Mouse (Mus musculus) liver, embryonic 13.5 days (tissue): Measurements from ENCODE around the gene Rem1. TPM values are rescaled to one million over a fixed set of nuclear protein-coding genes. Genes with fewer than 3 reads are reported as not detected.
"Not testable (repeated sequence)": the region's sequence is repeated elsewhere in the genome, so short reads cannot be mapped to it uniquely, and the experiment has no call there.

ENCODE experiments used
- ATAC-seq: fragments of 200-750 bp; cut with Nextera tagmentation; 2 replicates; pipeline ENCODE4 v1.8.0; 2017; ENCODE audit warnings: low read depth, mild to moderate bottlenecking, moderate number of reproducible peaks, moderate library complexity
- DNase-seq: peaks from one replicate; pipeline ENCODE4 v3.0.0; 2022
- H3K27ac ChIP-seq: fragments of 300-500 bp; sonication (generic); 2 replicates; pipeline ENCODE4 v1.5.1; 2015; ENCODE audit warnings: moderate library complexity, mild to moderate bottlenecking, inconsistent platforms
- H3K27me3 ChIP-seq: fragments of 300-500 bp; sonication (generic); 2 replicates; pipeline ENCODE4 v1.6.1; 2015; ENCODE audit warnings: mild to moderate bottlenecking, inconsistent platforms
- H3K36me3 ChIP-seq: fragments of 300-500 bp; sonication (generic); 2 replicates; pipeline ENCODE4 v1.6.1; 2015; ENCODE audit warnings: mild to moderate bottlenecking, inconsistent platforms
- H3K4me1 ChIP-seq: fragments of 300-500 bp; sonication (generic); replicated peaks from 2 replicates; pipeline ENCODE4 v1.6.1; 2015; ENCODE audit warnings: inconsistent platforms
- H3K4me2 ChIP-seq: fragments of 300-500 bp; sonication (generic); 2 replicates; pipeline ENCODE4 v1.6.1; 2015; ENCODE audit warnings: inconsistent platforms, mild to moderate bottlenecking, moderate library complexity
- H3K4me3 ChIP-seq: fragments of 300-500 bp; sonication (generic); replicated peaks from 2 replicates; pipeline ENCODE4 v1.5.1; 2015; ENCODE audit warnings: mild to moderate bottlenecking, inconsistent platforms
- H3K9ac ChIP-seq: fragments of 300-500 bp; sonication (generic); 2 replicates; pipeline ENCODE4 v1.6.1; 2015; ENCODE audit warnings: mild to moderate bottlenecking, inconsistent platforms
- H3K9me3 ChIP-seq: fragments of 300-500 bp; sonication (generic); replicated peaks from 2 replicates; pipeline ENCODE4 v1.6.1; 2016; ENCODE audit warnings: inconsistent platforms
- WGBS: fragments of 180-500 bp; shearing (Covaris S2); methylation state at CpG from one replicate; pipeline ENCODE4 v1.1.7; 2015; ENCODE audit not compliant: insufficient replicate concordance; 5-methylcytosine and 5-hydroxymethylcytosine counted together
- polyA plus RNA-seq: library from polyadenylated mRNA; unstranded; fragments of >200 nt; fragmentation: Nextera tagmentation; extraction: Ambion mirVana; gene quantifications from 2 replicates; pipeline ENCODE4 v1.2.1, GENCODE M21; 2015

The Rem1 gene
- polyA plus RNA-seq, 1 experiment from 2014 or later: 0.89 TPM

DNA sequence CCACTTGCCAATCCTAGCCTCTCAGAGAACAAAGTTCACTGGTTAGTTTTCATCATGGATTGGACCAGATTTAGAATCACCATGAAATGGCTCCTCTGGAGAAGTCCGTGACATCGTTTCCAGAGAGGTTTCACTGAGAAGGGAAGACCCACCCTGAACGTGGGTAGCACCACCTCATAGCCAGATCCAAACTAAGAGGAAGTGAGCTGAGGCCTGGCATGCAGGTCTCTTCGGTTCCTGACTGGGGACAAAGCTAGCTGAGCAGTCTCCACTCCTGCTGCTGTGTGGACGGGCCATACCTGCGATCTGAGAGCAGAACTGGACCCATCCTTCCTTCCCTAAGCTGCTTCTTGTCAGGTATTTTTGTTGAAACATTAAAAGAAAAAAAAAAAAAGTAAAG lies 34.4 kb downstream of the Rem1 start:
- ATAC-seq (no peak), DNase-seq (no peak)
- WGBS: 53% methylated on average over 6 of the region's 6 CpGs
- H3K9ac ChIP-seq: no peak overlapping the region
- H3K9me3 ChIP-seq: no peaks in the 10 kb centered on the region
- no peaks in the 10 kb centered on the region for H3K27me3 ChIP-seq
- no peak overlapping the region for H3K27ac ChIP-seq
- H3K4me2 ChIP-seq: no peak overlapping the region
- H3K4me3 ChIP-seq: no peak overlapping the region
- no peaks in the 10 kb centered on the region for H3K4me1 ChIP-seq
- no peaks in the 10 kb centered on the region for H3K36me3 ChIP-seq

DNA sequence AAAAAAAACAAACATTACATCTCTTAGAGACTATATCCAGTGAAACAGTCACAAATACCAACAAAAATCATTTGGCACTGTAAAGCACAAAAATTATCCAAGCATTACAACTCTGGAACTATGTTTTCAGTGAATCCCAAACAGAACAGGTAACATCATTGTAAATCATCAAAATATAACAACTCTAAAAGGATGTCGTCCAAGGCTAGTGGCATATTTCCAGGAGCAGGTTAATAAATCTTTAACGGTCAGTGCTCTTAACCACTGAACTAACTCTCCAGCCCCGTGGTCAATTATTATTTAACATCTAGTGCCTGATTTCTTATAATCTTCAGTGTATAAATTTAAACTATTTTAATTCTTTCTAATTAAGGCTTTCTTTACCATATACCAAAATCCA lies 39.4 kb downstream of the Rem1 start:
- not testable (repeated sequence) for DNase-seq, H3K9me3 ChIP-seq, H3K27me3 ChIP-seq, H3K4me3 ChIP-seq, H3K9ac ChIP-seq, H3K4me2 ChIP-seq, H3K27ac ChIP-seq, H3K36me3 ChIP-seq, ATAC-seq
- H3K4me1 ChIP-seq: peaks cover 19% of the 10 kb centered on the region
- 56% methylated on average over 3 of the region's 3 CpGs for WGBS

DNA sequence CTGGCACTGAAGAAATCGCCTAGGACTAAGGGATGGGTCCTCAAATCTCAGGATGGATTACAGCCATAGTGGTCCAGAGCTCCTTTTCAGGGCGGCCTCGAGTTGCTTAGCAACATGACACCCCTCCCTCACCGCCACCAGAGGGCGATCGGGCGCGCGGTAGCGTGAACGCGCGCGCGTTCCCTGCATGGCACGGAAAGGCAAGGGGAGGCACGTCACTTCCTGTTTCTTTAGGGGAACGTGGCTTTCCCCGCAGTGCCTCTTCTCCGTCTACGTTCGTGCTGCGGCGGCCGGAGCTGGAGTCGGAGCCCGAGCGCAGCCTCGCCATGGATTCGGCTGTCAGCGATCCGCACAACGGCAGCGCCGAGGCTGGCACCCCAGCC lies 42.5 kb downstream of the Rem1 start, which contains the start of gene H13:
Gene H13, plus strand, starts transcription at position 206 of the 383 bp plus-strand sequence.
- Histone ChIP-seq H3K9ac (peak within 1 kb of the TSS; percentile 84), H3K9me3 (no peaks in the 10 kb centered on the region), H3K27me3 (no peaks in the 10 kb centered on the region), H3K27ac (peak within 1 kb of the TSS; percentile 72), H3K4me1 (peaks cover 45% of the 10 kb centered on the region), H3K4me3 (peak within 1 kb of the TSS; percentile 81), H3K36me3 (peaks cover 20% of the 10 kb centered on the region), H3K4me2 (peak within 1 kb of the TSS; percentile 98)
- peak; percentile 76 for ATAC-seq
- 0% methylated on average over 35 of the region's 35 CpGs for WGBS
- peak; percentile 77 for DNase-seq

DNA sequence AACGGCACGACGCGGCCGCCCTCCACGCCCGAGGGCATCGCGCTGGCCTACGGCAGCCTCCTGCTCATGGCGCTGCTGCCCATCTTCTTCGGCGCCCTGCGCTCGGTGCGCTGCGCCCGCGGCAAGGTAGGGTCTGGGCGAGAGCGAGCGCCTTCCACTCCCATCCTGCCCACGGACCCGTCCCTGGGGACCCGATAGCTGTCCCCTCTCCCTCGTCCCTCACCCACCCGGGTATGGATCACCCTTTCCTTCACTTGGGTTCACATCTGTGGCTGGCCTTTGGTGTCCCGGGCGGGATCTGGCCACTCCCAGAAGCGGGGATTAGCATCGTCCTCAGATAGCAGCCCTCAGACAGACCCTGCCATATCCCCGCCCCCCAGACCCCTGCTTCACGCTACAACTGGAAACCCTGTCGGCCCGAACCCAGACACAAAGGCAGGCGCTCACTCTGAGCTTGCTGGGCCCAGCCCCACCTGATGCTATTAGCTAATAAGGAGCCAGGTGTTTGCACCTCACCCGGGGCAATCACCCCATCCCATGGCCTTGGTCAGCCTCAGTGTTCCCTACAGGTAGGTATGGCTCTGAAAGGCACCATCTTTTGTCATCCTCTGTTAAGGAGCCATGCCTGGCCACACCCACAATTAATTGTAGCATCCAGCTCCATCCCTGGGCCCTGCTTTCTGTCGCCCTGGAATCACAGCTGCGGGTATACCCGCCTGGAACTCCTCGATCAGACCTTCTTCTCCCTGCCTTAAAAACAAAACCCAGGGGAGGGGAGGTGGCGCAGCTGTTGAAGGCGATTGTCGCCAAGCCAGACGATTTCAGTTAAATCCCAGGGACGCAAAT lies 43.1 kb downstream of the Rem1 start:
- H3K9me3 ChIP-seq: no peaks in the 10 kb centered on the region
- DNase-seq (peak; percentile 20), ATAC-seq (peak; percentile 73)
- H3K4me3 ChIP-seq: peak overlapping the region; percentile 81
- peak overlapping the region; percentile 98 for H3K4me2 ChIP-seq
- peaks cover 24% of the 10 kb centered on the region for H3K36me3 ChIP-seq
- H3K27me3 ChIP-seq: no peaks in the 10 kb centered on the region
- H3K27ac ChIP-seq: peak overlapping the region; percentile 72
- WGBS: under 1% methylated on average over 46 of the region's 46 CpGs
- peaks cover 46% of the 10 kb centered on the region for H3K4me1 ChIP-seq
- peak overlapping the region; percentile 84 for H3K9ac ChIP-seq

DNA sequence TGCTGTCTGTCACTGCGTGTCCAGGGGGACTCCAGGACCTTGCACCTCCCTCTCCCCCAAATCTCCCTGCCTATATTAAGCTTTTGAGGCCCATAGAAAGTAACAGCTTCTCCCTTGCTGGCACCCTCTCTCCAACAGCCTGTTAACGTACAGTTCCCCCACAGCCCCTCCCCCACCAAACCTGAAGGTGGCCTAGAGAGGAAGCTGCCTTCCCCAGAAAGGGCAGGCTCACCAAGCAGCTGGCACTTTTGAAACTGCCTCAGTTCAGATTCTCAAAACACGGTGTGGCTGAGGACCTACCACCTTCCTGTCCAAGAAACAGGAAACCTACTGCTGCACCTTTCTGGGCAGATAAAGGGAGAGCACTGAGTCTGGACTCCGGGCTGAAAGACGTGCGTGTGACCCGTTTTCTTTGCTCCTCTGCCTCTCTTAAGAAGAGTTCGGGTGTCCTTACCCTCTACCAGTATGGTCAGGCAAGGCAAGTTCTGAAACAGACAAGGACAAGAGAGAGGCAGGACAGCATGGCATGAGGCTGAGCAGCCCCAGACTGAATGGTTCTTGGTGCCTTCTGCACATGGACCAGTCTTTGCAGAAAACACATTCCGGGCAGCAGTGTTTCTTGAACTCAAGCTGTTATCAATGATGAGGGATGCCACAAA lies 44.4 kb downstream of the Rem1 start:
- Histone ChIP-seq H3K27me3 (no peaks in the 10 kb centered on the region), H3K36me3 (peaks cover 36% of the 10 kb centered on the region), H3K4me2 (peak overlapping the region; percentile 98), H3K27ac (peak overlapping the region; percentile 72), H3K4me1 (peaks cover 50% of the 10 kb centered on the region), H3K4me3 (peak overlapping the region; percentile 81), H3K9ac (peak overlapping the region; percentile 84), H3K9me3 (no peaks in the 10 kb centered on the region)
- DNase-seq: no peak
- ATAC-seq: peak; percentile 5; the same call in 1 of the 2 replicates
- WGBS: 11% methylated on average over 9 of the region's 9 CpGs

DNA sequence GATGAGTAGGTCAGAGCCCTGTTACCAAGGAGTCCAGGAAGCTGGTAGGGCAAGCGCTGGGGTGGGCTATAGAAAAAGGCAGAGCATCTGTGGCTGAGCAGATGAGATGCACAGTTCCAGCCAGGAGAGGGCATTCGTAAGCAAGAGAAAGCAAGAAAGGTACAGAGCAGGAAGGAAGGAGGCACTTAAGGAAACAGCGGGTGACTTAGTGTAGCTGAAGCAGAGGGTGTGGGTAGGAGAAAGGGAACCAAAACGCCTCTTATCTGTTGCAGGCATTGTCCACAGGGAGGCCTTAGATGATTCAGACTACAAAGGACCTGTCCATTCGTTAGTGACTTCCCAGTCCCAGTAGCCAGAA lies 44.9 kb downstream of the Rem1 start:
- H3K36me3 ChIP-seq: peaks cover 42% of the 10 kb centered on the region
- H3K4me1 ChIP-seq: peaks cover 50% of the 10 kb centered on the region
- H3K4me3 ChIP-seq: peak overlapping the region; percentile 81
- no peaks in the 10 kb centered on the region for H3K27me3 ChIP-seq
- H3K27ac ChIP-seq: peak overlapping the region; percentile 72
- peak overlapping the region; percentile 84 for H3K9ac ChIP-seq
- no peaks in the 10 kb centered on the region for H3K9me3 ChIP-seq
- WGBS: 11% methylated on average over 5 of the region's 5 CpGs
- DNase-seq (no peak), ATAC-seq (peak; percentile 37; the same call in 1 of the 2 replicates)
- H3K4me2 ChIP-seq: peak overlapping the region; percentile 98

DNA sequence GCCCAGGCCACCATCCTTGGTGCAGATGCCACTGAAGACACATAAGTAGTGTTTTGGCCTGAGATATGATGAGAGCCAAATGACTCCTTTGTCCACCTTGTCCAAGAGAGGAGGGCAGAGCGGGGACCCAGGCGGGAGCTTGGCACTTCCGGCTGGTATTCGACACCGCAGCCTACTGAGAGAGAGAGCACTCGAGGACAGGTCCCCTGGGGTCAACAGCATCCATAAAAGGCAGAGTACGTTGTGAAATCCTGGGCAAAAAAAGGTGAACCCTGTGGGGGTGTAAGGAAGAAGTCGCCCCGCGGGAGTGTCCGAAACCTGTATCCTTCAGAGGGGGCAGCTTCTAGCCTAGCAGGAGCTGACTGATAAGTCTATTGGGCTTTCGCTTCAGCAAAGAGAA lies 45.4 kb downstream of the Rem1 start:
- Histone ChIP-seq H3K27me3 (no peaks in the 10 kb centered on the region), H3K9me3 (no peaks in the 10 kb centered on the region), H3K27ac (peak overlapping the region; percentile 72), H3K4me3 (peak overlapping the region; percentile 81; the same call in 1 of the 2 replicates), H3K36me3 (peaks cover 47% of the 10 kb centered on the region), H3K9ac (peak overlapping the region; percentile 84; the same call in 1 of the 2 replicates), H3K4me2 (peak overlapping the region; percentile 98), H3K4me1 (peaks cover 50% of the 10 kb centered on the region)
- DNase-seq: no peak
- no peak for ATAC-seq
- WGBS: 74% methylated on average over 12 of the region's 12 CpGs

DNA sequence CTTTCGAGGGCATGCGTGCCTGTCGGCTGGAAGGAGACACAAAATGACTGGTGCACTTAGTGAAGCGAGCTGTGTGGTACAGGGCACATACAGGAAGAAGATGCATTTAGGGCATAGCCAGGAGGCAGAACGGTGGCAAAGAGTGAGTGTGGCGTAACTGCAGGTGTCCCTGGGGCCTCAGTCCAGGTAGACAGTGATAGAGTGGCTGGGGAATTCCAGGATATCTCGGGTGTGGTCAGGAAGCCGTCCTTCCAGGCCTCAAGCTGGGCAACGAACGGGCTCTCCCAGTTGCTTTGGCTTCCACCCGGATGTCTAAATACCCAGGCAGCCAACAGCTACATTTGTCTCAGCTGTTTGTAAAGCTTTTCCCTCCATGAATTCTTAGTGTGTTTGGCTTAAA lies 47.4 kb downstream of the Rem1 start:
- Histone ChIP-seq H3K4me3 (no peak overlapping the region), H3K36me3 (peaks cover 65% of the 10 kb centered on the region), H3K9me3 (no peaks in the 10 kb centered on the region), H3K4me2 (no peak overlapping the region), H3K4me1 (peaks cover 47% of the 10 kb centered on the region), H3K27me3 (no peaks in the 10 kb centered on the region), H3K27ac (no peak overlapping the region), H3K9ac (no peak overlapping the region)
- WGBS: 70% methylated on average over 11 of the region's 11 CpGs
- DNase-seq: no peak
- ATAC-seq: no peak

DNA sequence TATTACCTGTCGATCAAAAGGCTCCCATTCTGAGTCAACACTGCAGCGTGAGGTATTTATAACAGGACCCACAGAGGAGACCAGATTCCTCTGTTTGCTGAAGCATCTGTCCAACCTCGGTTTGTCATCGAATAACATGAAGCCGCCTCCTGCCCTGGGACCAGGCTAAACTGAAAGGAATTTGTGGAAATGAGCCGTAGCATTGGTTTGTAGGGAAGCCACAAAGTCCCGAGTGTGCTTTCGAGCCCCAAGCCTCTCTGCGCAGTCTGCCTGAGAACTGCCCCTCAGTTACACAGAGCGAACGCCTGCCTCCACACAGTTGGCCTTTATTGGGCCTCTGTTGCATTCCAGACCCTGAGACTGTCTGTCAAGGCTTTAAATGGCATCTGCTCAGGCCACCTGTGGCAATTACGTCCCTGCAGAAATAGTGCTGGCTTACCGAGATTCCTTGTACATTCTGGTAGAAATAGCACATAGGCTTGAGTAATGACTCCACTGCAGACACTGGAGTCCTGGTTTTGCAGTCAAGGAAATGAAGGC lies 48.6 kb downstream of the Rem1 start:
- WGBS: 82% methylated on average over 13 of the region's 13 CpGs
- Histone ChIP-seq H3K9me3 (no peaks in the 10 kb centered on the region), H3K9ac (no peak overlapping the region), H3K27ac (no peak overlapping the region), H3K4me3 (no peak overlapping the region), H3K4me2 (no peak overlapping the region), H3K27me3 (no peaks in the 10 kb centered on the region), H3K36me3 (peaks cover 76% of the 10 kb centered on the region), H3K4me1 (peaks cover 40% of the 10 kb centered on the region)
- DNase-seq (no peak), ATAC-seq (no peak)

DNA sequence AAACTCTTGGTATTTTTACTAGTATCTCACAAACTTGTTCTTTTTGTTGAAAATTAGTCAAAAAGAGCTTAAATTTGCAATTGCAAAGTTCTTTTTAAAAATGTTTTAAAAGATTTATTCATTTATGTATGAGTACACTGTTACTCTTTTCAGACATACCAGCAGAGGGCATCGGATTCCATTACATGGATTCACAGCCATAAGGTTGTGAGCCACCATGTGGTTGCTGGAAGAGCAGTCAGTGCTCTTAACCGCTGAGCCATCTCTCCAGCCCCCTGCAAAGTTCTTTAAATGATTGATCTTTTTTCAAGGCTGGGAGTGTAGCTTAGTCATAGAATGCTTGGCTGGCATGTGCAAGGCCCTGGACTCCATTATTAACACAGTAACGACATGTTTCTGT lies 51.6 kb downstream of the Rem1 start:
- Histone ChIP-seq H3K9ac (no peak overlapping the region), H3K36me3 (peaks cover 93% of the 10 kb centered on the region), H3K4me2 (no peak overlapping the region), H3K4me1 (peaks cover 10% of the 10 kb centered on the region), H3K4me3 (no peak overlapping the region), H3K9me3 (no peaks in the 10 kb centered on the region), H3K27me3 (no peaks in the 10 kb centered on the region), H3K27ac (no peak overlapping the region)
- no peak for DNase-seq
- ATAC-seq: 0 out of 2 replicates have a peak, but pooled peaks have one; percentile 49
- 63% methylated on average over 3 of the region's 3 CpGs for WGBS

DNA sequence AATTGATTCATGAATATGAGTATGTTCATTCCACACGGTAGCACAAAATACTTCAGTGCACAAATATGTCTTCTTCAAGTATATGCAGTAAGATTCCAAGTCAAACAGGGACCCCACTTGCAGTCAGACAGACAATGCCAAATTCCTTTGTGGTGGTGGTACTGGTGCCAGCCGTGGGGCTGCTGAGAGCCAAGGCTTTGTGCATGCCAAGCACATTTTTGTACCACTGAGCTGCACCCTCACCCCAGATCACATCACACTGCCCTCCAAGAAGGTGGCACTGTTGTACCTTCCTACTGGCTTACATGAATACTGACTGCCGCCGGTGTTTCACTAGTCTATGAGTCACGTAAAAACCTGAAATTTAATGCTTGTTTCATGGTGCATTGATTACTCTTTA lies 52.2 kb downstream of the Rem1 start:
- peaks cover 96% of the 10 kb centered on the region for H3K36me3 ChIP-seq
- H3K27ac ChIP-seq: no peak overlapping the region
- H3K9me3 ChIP-seq: no peaks in the 10 kb centered on the region
- no peak overlapping the region for H3K4me2 ChIP-seq
- WGBS: 86% methylated on average over 5 of the region's 5 CpGs
- H3K4me1 ChIP-seq: peaks cover 8% of the 10 kb centered on the region
- no peaks in the 10 kb centered on the region for H3K27me3 ChIP-seq
- no peak for ATAC-seq
- no peak overlapping the region for H3K9ac ChIP-seq
- no peak for DNase-seq
- H3K4me3 ChIP-seq: no peak overlapping the region
